Mouse (Mus musculus) spleen, adult 12 weeks (tissue): Measurements from ENCODE around the gene Adam11.

ENCODE experiments used
- DNase-seq: peaks from one replicate; pipeline ENCODE4 v3.0.0; 2022; ENCODE audit warnings: low spot score

Adam11 gene

DNA sequence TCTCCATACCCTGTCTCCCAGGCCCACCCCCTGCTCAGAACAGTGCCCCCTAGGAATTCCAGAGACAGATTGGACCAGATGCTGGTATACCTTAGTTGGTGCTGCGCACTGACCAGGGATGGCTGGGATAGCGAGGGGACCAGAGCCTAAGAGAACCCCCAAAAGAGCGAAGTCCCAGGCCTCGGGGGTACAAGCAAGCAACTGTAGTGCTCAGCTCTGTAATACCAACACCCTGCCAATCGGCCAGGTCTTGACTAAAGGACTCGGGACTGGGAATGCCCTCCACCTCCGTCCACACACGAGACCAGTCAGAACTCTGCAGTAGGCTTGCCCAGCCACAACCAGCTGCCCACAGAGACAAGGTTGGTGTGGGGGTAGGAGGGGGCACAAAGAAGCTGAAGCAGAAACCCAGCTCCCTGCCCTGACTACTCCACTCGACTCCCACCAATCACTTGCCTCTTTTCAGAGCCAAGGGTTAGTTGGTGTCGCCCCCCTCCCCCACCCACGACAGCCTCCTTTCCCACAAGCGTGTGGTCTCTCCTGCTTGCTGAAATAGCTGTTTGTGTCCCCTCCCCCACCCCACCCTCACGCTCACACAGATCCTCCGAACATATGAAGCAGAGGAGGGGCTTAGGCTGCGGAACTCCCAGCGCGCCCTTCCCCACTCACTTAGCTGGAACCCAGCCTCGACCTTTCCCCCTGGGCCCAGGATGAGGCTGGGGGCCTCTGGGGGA lies 7.5 kb upstream of the Adam11 start:
- no peak for DNase-seq

DNA sequence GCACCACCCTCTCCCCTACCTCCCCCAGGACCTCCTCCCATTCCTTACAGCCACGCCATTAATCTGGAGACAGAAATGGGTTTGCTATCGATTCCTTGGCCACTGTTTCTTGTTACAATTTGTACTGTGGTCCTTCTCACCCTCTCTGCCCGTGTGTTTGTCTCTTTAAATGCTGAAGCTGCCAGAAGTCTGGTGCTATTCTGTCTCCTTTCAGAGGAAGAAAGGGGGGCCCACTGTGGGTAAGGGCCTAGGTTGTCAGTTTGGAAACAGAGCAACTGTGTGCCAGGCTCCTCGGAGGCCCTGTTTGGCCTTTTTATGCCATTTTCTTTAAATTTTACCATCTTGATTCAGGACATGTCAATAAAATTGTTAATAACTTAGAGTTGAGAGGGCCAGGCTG lies 6.8 kb upstream of the Adam11 start:
- no peak for DNase-seq

DNA sequence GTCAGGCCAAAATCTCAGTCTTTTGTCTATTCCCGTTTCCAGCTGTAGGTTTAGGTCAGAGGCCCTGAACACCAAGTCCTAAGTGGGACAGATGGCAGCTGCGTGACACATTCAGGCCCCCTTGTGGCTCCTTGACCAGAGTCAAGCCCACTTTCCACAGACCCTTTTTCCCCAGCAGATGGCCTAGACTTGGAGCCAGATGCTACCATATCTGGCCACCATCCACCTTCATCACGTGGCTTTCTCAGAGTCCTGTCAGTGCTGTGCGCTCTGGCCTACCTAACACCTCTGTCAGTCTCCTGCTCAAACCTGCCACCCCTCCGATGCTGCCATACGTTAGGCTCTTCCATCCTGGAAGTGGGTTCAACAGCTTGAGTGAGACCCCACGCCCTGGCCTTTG lies 5.8 kb upstream of the Adam11 start:
- DNase-seq, result no peak

DNA sequence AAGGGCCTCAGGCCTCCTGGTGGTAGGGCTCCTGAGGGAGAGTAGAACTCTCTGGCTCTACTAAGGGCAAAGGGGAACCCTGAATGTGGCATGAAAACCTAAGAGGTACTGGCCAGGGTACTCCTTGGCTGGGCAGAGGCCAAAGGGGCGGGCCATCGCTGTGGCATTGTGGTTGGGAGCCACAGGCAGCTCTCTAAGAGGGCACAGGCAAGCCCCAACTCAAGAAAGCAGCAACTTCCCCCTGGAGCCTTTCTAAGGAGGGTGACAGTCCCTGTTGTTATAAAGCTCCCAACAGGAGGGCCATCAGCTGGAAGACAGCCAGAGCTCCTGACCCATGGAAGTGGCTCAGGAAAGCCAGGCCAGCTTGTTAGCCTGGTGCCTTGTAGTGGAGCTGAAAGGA lies 2.3 kb upstream of the Adam11 start:
- no peak for DNase-seq

DNA sequence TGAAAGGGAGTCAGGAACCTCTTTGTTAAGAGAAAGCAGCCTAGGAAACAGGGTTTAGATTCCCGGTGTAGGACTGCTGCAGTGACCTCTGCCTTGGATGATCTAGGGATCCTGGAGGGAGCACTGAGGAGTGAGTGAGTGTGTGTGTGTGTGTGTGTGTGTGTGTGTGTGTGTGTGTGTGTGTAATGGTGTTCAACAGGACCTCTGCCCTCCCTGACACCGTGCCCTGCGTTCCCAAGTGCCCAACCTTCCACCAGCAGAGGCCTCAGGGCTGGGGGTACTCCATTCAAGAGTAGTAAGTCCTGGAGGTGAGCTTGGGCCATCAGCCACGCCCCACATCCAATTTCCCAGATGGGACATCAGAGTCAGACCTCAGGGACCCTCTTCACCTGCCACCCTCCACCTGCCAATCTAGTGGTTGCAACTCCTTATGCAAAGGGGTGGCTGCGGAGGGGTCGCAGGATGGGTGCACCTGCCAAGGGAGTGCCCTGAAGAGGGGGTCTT lies 382 bp upstream of the Adam11 start:
- no peak for DNase-seq

DNA sequence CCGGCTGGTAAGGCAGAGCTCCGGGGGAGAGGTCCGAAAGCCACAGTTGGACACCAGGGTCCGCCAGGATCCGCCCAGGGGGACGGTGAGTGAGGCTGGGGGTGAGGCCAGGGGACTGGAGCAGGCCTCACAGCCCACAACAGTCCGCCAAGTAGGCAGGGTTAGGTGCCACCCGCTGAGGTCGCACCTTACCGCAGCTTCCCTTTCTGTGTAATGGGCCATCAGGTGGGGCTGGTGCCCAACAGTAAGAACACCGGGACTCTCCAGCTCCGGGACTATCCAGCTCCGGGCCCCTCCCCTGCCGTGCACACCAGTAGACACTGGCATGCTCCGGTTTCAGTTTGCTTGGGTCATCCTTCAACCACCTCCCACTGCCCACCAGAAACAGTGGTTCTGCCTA lies 1.0 kb downstream of the Adam11 start:
- DNase-seq, result no peak

DNA sequence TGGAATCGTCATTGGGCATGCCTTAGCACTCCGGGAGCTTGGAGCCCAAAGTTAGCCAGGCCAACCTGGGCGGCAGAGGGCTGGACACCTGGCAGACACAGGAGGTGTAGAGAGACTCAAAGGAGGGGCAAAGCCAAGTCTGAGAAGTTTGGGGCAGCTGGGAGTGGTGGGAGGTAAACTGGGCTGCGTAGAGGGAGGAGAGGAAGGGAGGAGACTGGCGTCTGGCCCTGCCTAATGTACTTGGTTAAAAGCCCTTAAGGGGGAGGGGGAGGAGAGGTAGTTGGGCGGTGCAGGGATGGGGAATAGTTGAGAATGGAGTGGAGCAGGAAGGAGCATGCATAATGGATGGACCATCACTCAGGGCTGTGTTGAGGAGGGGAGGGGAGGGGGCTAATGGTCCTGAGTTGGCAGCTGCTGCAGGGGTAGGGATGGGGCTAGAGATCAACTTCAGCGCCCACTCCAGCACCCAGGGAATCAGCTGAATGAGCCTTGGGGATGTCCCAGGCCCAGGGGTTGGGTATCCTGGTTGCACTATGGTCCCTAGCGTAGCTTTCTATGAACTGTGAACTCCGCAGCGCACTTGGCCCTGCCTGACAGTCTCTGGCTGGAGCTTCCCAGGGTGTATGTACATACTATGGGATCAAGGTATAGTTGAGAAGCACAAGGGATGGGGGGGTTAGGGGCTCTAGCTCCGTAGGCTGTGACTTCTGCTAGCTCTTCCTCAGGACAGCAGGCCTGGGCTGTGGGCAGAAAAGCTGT lies 1.9 kb downstream of the Adam11 start:
- no peak for DNase-seq

DNA sequence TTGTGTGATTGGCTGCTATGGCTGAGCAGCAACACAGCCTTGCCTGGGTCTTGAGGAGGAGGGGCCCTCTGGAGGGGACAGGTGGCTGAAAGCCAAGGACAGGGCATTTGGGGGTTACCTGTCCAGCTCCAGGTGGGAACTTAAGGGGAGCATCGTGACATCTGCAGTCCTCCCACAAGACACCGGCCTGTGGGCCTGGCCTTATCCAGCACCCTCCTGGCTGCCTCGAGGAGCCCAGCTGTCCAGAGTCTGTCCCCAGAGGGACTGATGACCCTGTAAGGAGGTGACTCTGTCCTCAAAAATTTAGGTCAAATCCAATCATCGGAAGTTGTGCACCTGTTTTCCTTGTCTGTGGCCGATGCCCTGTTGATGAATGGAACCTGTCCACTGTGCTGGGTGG lies 4.2 kb downstream of the Adam11 start:
- DNase-seq, result no peak

DNA sequence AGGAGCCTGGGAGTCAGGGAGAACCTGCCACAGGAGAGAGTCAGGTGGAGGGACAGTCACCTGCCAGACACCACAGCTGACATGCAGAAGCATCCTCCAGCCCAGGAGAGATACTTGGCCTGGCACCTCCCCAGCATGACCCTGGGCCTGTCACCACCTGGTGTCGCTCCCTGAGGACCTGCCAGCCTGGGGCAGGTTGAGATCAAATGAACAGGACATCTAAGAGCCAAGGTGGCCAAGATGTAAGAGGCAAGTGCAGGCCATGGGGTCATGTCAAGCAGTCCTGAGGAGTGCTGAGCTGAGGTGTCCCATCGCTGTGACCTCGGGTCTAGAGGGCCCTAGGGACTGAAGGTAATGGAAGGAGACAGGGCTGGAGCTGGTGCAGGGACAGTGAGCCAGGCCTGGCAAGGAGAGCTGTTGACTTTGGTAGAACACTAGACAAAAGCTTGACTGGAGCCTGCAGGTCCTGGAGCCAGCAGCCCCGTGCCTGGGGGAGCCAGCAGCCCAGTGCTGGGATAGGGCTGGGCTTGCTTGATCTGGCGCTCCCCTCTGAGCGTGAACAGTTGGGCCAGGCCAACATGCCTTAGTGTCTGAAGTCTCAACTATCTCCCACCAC lies 5.9 kb downstream of the Adam11 start:
- DNase-seq, result no peak

DNA sequence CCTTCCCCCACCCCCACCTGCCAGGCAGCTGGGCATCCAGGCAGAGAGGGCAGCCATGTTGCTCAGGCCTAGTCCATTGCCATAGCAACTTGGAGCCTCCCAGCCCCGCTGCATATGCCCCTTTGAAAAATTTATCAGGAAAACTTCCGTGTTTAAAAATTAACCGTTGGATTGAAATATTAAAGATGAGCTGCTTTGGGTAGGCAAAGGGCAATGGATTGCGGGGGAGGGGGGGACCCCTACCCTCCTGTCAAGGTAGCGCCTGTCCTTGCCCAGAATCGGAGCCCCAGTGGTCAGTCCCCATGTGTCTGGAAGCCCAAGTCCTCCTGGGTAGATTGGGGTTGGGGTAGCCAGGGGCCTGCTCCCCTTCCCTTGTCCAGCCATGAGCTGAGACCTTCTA lies 7.9 kb downstream of the Adam11 start:
- DNase-seq, result no peak

DNA sequence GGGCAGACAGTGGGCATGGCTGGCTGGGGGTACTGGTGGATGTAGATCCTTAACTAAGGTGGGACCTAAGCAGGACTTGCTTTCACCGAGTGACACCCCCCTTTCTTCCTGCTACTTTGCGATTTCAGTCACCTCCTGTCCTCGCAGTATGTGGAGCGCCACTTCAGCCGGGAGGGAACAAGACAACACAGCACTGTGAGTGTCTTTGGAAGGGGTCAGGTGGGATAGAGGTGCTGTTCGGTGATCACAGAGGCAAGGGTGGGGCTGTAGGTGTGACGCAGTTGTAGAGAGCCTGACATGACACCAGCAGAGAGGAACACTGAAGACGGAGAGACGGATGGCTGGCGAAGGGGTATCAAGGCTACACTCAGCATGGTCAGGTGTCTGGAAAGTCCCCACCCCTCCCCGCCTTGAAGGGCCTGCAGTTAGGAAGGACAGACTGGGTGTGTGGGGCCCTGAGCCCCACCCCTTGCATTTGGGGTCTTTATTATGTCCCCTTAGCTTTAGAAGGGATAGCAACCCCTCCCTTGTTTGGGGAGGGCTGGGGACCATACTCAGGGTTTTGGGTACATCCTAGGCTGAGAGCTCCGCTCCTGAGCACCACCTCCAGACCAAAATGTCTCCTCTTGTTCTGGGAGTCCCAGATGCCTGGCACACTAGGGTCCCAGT lies 8.9 kb downstream of the Adam11 start:
- no peak for DNase-seq

DNA sequence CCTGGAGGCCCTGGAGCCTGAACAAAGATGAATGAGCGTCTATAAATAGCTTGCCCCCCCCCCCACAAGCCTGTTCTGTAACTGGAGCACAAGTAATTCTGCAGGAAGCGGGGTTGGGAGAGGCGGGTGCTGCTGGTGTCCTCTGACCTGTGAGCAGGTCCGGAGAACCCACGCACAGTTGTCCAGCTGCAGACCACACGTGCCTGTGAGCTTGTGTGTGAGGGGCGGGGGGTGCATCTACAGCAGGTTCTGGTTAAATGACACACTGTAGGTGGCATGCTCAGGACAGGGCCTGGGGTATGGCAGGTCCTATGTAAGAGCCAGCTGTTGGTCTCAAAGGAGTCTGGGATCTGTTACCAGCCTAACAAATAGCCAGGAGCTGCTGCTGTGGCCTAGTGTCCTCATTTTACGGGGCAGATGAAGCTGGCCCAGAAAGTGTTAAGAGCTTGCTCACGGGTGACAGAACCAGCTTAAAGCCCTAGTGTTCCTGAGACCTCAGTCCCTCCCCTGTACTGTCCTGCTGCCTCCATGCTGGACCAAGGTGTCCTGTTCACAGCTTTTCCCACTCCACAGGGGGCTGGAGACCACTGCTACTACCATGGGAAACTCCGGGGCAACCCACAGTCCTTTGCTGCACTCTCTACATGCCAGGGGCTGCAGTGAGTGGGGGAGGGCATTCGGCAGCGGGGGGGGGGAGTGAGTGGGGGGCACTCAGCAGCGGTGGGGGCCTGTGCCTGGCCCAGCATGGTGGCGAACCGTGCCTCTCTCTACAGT lies 9.6 kb downstream of the Adam11 start:
- DNase-seq, result no peak

DNA sequence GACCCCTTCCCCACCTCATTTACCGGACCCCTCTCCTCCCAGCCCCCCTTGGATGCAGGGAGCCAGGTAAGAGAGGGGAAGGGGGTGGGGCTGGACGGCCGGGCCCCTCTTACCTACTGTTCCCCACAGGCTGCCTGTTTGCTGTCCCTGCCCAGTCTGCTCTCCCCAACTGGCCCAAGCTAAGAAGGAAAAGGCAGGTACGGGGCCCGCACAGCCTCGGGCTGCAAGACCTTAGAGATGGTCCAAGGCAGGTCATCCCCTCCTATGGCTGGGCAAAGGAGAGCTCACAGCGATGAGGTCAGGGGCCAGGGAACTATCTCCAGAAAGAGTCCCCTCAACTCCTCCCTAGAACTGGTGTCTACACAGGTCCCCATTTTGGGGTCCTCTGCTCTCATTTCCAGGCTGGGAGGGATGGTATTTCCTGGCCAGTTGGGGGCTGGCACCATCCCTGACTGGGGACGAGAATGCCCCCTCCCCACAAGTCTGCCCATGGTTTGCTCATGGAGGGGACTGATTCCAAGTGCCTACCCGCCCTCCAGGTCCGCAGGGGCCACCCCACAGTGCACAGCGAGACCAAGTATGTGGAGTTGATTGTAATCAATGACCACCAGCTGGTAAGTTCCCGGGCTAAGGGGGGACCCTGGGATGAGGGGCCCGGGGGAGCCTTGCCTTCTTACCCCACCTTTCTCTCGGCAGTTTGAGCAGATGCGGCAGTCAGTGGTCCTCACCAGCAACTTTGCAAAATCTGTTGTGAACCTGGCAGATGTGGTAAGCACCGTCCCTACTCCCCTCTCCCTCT lies 10.9 kb downstream of the Adam11 start:
- DNase-seq, result no peak

DNA sequence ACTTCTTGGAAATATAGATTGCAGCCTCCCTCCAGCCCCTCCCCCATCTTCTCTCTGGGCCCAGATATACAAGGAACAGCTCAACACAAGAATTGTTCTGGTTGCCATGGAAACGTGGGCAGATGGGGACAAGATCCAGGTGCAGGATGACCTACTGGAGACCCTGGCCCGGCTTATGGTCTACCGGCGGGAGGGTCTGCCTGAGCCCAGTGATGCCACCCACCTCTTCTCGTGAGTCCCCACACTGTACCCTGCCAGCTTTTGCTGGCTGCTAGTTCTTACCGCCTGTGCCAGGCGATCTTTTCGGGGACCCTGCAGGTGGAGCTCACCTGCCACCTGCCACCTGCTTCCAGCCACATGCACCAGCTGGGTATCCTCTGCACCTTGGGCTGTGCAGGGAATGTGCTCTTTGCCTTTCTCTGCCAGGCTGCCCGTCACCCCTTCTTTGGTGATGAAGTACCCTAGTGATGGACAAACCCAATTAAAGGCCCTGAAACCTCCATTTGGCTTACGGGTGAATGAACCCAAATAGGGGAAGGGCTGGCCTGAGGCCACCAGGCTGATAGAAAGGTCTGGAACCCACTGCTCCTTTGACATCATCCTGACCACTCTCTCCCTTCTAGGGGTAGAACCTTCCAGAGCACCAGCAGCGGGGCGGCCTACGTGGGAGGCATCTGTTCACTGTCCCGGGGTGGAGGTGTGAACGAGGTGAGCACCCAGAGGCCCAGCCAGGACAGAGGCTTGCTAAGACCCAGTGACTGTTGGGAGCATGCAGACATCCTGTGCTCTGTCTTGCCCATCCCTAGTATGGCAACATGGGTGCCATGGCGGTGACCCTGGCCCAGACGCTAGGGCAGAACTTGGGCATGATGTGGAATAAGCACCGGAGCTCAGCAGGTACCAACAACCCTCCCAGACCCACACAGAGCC lies 11.8 kb downstream of the Adam11 start:
- no peak for DNase-seq

DNA sequence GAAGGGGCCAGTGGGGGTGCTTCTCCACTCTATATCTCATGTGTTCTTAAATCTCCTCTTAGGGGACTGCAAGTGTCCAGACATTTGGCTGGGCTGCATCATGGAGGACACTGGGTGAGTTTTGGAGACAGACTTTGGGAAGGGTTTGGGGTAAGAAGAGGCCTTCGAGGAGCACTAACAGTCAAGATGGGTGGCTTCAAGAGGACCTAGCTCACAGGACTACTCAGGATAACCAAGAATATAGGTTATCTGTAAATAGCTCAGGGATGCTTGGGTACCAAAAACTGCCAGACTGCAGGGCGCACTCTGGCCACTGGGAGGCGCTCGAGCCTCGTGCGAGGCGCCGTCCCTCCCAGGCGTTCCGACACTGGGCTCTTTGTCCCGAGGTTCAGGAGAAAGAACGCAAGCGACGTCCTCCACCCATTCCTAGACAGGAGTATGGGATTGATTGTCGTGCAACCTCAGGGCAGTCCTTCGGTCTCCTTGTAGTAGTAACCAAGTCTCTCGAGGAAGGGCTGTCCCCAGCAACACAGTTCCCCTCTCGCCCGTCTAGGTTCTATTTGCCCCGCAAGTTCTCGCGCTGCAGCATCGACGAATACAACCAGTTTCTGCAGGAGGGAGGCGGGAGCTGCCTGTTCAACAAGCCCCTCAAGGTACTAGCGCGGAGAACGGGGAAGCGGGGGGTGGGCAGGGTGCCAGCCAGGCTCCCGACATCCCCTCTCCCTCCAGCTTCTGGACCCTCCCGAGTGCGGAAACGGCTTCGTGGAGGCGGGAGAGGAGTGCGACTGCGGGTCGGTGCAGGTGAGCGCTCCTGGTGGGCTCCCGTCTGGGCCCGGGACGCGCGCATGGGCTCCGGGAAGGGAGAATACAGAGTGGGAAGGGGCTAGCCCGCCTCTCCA lies 12.7 kb downstream of the Adam11 start:
- peak; percentile 56 for DNase-seq

DNA sequence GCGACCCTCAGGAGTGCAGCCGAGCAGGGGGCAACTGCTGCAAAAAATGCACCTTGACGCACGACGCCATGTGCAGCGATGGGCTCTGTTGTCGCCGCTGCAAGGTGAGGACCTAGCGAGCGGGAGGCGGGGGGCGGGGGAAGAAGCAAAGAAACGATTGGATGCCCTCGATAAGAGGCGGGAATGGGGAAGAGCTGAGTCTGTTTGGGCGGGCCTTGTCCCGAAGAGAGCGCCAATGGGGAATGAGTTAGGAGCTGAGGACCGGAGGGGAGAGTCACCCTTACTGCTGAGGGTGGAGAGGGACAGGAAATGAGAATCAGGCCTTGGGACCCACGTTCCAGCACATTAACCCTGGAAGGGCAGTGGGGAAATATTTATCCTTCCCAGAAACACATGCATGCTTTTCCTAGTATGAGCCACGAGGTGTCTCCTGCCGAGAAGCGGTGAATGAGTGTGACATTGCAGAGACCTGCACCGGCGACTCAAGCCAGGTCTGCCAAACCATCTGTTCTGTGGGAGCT lies 13.4 kb downstream of the Adam11 start:
- DNase-seq, result no peak

DNA sequence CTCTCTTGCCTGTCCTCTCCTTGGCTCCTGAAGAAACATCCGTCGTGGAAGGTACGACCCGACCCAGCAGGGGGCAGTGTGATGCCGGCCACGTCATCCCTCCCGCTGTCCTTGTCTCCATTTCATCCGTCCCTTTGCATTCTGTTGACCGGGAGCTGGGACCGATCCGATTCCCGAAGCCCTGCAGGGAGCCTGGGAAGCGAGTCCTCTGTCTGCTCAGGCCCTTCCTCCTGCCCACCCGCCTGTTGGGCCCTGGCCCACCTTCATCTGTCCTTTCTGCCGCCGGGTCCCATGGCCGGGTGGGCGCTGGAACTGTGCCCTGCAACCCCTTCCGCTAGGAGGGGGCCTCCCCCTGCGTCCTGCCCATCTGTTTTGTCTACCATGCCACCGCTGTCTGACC lies 16.4 kb downstream of the Adam11 start:
- no peak for DNase-seq

DNA sequence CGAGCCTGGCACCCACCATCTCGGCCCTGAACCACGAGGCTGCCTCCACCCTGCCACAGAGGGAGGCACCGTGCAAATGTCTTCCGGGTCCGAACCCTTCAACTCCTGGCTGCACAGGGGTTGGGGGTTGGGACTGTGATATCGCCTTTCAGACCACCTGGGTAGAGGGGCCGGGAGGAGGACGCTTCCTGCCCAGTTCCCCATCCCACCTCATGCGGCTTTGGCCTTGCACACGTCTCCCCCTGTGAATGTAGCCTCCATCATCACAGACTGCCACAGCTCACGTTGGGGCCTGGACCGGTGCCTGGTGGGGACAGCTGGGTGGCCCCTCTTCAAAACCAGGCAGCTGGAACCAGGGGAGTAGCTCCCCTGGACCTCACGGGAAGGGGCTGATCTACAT lies 16.9 kb downstream of the Adam11 start:
- no peak for DNase-seq

DNA sequence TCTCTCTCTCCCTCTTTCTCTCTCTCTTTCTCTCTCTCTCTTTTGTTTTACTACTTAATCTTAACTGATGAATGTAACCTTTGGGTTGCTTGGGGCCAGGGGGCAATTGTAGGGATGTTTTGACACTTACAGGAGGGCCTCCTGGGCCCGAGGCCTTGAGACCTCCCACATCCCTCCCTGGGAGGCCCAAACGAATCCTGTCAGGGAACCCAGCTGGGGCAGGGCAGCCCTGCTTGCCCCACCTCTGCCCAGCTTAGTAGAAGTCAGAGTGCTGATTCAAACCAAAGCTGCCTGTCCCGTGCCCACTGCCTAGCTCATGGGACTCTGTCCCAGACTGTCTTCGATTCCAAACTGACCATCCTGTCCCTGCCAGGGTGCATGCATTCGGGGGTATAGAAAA lies 17.4 kb downstream of the Adam11 start:
- DNase-seq, result no peak
